Mouse (Mus musculus): ENCODE results near the gene Pex7.

The Pex7 gene

DNA sequence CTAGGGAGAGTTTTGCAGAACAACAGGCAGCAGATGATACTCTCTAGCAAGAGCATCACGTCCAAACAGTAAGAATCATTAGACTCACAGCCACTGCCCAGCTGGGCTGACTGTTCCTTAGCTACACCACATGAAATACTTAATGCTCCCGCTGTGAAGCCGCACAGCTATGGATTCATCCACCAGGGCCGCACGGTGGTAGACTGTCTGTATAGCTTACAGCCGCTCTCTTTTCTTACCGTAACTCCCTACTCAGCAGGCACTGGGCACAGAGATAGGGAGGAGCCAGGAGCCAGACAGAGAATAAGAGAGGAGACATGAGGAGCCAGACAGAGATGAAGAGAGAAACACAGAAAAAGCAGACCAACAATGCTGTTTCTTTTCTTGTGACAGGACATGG, 30.8 kb downstream of the Pex7 start:
- DNase-seq (ENCODE audit: low read depth), result no peak

DNA sequence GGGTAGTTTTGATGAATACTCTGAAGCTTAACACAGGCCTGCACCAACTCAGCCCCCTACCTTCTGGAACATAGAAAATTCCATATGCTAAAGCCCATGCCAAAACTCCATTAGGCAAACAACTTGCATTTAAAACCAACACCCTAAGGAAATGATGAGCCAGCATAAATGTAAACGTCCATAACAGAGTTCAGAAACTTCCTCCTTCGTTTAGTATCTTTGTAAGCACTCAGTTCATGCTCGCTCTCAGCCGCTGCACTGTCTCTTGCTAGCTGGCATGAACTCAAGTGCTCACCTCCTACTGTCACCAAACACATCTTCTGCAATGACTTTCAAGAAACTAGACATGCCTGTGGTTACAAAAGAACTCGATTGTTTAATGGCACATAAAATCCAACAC, 32.1 kb downstream of the Pex7 start:
- DNase-seq (ENCODE audit: low read depth), result no peak

DNA sequence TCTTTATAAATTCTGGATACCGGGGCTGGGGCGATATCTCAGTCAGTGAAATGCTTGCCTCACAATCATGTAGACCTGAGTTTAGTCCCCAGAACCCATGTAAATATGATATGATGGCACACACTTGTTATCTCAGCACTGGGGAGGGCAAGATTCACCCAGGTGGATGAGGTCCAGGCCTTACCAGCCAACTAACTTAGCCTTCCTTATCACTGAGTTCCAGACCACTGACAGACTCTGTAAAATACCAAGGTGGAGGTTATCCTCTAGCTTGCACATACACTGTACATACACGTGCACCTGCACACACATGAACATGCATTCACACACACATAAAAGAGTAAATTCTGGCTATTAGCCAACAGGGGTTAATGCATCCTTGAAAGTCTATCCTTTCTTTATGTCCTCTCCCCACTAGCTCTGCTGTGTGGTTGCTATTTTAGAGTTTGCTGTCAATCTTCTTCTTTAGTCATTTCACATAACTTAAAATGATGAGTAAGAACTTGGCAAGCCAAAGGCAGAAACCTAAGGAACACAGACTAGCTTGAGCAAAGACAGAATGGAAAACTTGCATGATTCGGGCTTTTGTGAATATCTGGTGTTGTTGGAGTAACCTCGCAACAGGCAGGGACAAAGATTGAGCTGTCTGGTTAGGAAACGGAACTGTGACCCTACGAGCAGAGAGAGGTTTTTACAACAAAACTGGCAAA, 51.7 kb downstream of the Pex7 start:
- DNase-seq (ENCODE audit: low read depth), result peak; percentile 78

- DNase-seq (ENCODE audit: low read depth), result no peak
Measured at GRCm38 (mm10) chr10:19853609-19854008, 53.9 kb downstream of the Pex7 start.

DNA sequence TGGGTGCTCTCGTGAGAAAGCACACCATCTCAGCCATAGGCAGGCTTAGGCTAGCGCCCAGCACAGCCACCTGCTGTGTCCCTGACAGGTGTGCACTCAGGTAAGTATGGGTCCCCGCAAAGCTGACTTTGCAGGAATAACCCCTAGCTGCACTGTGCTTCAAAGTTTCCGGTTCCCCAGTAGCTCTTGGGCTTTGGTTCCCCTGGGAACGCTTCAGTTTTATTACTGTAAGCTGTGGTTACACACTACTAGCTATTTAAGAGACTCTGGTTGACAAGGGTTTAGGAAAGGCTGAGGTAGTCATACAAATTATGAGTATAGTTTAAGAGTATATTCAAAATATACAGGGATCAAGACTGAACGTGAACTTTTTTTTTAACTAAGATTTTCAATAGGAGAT, 54.7 kb downstream of the Pex7 start:
- DNase-seq (ENCODE audit: low read depth), result peak; percentile 12

DNA sequence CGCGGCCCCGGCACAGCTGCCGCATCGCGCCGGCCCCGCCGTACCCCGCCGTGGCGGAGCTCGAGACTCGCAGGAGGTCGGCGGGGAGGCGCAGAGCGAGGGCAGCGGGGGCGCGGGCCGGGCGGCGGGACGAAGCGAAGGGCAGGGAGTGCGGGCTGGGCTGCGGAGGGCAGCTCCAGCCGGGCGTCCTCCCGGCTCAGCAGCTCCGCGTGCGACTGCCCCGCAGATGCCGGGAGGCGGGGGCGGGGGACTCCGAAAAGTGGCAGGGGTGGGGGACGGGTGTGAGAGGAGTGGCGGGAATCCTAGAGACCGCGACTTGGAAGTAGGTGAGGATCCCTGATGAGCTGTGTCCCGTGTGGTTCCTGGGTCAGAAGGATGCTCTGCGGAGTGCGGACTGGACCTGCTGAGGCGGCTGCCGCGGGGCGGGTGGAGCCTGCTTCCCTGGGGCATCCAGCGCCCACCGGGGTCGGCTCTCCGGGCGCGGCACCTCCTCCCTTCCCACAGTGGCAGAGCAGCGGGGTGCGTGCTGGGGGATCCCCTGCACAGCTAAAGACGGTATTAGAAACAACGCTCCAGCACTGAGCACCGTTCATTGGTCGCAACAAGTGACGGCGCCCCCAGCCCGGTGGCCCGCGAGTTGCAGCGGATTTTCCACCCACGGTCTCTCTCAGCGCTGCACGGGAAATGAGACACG, 56.3 kb downstream of the Pex7 start, which contains the start of gene Slc35d3:
Slc35d3 (minus strand) TSS at position 462 of the 694 bp plus-strand sequence.
- no peak for DNase-seq (ENCODE audit: low read depth)

DNA sequence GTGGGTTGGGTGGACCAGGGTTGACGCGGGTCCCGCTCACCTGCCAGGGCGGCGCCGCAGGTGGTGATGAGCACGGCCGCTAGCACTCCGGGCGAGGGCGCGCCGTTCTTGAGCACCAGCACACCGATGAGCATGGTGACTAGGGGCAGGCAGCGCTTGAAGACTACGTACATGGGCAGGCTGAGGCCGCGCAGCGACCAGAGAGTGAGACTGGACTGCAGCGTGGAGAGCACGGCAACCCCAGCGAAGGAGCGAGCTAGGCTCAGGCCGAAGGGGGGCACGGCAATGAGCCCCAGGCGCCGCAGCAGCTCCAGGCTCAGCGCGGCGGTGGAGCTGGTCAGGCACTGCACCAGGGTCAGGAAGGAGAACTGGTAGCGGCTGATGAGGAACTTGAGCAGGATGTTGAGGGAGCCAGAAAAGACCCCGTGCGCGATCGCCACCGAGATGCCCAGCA, 56.9 kb downstream of the Pex7 start:
- DNase-seq (ENCODE audit: low read depth), result no peak

GRCm38 (mm10) chr10:19849771-19850365, 57.6 kb downstream of the Pex7 start:
- DNase-seq (ENCODE audit: low read depth), result no peak

DNA sequence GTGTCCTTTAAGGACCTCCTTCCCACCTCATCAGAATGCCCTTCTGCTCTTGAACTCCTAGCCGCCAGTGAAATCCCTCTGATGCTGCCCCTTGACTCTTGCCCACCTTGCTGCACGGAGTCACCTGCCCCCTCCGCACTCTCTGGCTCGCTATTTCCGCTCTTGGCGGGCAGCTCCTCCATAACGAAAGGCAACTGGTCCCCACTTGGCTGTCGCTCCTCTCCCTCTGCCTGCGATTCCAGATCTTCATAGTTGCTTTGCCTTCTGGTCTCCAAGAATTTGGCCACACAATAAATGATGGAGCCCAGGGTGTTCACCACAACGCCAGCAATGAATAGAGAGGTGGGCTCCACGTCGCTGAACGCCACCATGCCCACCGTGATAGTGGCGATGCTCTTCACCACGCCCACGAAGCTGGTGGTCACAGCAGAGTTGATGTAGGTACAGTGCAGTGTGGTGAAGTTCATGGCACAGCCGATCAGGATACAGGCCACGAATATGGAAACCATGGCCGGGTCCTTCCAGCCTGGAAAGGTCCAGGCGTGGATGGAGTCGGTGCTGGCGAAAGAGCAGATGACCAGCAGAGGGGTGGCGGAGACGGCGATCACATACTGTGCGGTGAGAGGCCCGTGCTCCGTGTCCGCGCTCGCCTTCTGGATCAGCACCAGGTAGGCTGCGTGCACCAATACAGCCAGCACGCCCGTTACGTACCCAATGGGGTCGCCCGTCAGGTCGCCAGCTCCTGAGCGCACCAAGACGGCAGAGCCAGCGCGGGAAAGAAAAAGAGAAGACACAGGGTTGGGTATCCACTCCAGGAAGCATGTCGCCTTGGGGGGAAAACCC, 58.3 kb downstream of the Pex7 start:
- no peak for DNase-seq (ENCODE audit: low read depth)

DNA sequence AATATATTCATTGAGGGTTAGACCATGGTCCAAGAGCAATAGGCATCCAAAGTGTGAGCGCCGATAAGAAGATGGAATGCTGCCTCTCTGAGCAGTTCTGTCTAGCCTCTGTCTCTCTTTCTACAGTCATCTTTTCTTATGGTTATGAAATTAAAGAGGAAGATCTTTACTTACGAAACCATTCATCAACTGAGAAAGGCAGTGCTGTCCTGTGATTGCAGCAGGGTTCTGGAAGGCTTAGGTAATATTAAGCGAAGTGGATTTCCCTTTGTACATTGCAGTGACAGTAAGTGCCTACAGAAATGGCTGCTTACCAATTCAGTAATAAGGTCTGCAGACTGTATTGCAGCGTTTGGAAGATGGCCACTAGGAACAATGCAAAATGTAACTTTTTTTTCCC, 67.7 kb downstream of the Pex7 start:
- no peak for DNase-seq (ENCODE audit: low read depth)

DNA sequence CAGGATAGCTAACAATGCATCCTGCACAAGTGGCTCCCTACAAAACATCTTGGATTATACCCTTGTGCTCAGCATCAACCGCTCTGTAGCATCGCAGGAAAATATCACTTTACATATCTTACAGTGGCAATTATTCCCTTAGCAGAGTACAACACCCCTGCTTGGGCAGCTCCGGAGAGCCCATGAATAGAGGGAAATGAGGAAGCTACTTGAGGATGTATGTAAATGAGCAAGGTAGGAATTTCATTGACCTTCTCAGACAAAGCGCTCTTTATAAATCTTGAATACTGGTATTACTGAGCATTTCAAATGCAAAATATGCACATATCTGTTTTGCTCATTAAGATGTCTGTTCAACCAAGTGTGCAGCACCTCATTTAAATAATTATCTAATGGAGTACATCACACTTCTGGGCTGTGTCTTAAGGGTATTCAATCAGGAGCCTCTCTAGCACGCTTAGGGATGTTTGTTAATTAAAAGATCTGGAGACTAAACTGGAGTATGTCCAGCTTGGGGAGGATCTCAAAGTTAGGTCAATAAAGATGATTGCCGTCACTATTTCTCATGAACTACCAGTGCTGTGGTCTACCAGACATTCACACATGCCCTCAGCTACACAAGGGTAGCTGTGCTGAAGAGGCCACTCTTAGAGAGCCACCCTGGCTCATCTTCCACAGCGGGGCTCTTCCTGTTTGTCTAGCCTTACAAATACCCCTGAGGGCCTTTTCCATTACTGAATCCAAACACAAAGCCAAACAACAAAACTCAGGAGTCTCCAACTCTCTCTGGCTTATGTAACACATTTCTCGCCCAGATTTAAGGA, 71.4 kb downstream of the Pex7 start:
- DNase-seq (ENCODE audit: low read depth), result no peak

DNA sequence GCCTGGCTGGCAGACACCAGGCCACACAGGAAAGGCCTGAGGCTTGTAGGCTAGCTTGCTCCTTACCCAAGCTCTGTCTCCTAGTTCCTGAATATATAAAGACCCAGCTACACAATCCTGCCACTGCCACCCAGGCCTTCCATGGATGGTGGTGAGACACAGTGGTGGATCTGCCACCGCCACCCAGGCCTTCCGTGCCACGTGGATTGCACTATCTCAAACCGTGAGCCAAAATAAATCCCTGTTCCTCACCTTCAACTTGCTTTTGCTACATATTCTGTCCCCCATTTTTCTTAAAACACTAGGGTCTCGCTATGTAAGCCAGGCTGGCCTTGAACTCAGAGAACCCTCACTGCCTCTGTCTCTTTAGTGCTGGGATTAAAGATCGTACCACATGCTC, 73.3 kb downstream of the Pex7 start:
- no peak for DNase-seq (ENCODE audit: low read depth)

GRCm38 (mm10) chr10:19831072-19831849, 76.2 kb downstream of the Pex7 start:
- no peak for DNase-seq (ENCODE audit: low read depth)

DNA sequence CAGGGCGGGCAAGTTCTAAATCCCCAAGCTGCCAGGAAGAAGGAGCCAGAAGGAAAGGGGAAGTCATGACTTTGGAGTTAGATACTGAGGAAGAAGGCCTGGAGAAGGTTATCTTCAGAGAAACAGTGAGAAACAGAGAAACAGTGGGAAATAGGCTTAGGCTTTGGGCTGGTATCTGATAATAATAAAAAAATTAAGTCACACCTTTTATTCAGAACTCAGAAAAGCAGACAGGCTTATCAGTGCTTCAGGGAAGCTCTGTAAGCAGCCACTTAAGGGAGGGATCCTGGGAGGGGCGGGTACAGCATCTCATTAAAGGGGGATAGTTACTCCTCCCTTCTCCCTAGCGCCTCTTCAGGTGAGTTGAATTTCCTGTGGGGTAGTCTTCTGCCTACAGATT, 86.5 kb downstream of the Pex7 start:
- no peak for DNase-seq (ENCODE audit: low read depth)

- no peak for DNase-seq (ENCODE audit: low read depth)
Measured at GRCm38 (mm10) chr10:19818723-19819355, 88.7 kb downstream of the Pex7 start.

GRCm38 (mm10) chr10:19815371-19815770, 92.1 kb downstream of the Pex7 start:
- no peak for DNase-seq (ENCODE audit: low read depth)

- DNase-seq (ENCODE audit: low read depth), result peak; percentile 38
Measured at GRCm38 (mm10) chr10:19811436-19812172, 95.9 kb downstream of the Pex7 start.

- DNase-seq (ENCODE audit: low read depth), result no peak
Measured at GRCm38 (mm10) chr10:19804763-19805162, 102.7 kb downstream of the Pex7 start.
